Mouse (Mus musculus): ENCODE results near the gene Tbcd.

DNA sequence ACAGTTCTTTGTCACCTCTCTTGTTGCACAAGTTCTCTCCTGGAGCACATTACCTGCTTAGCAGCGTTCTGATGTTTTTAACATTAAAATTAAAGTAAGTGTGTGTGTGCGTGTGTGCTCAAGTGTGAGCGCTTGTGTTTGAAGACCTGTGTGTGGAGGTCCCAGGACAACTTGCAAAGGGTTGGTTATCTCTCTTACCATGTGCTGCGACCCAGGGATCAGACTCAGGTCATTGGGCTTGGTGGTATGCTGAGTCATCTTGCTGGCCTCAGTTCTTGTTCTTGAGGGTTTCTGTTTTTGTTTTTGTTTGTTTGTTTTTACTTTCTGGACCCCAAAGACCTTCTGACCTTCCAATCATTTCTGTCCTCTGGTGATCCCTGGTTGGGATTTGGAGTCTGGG is 96.2 kb downstream of the Tbcd start:
- TF ChIP-seq CTCF (IDR thresholded peaks at IDR 0.05; ENCODE audit: borderline replicate concordance, control insufficient read depth, extremely low read depth, insufficient read depth, low read length, poor library complexity) (no peak), POLR2A (IDR thresholded peaks at IDR 0.05; ENCODE audit: control insufficient read depth, extremely low read depth, insufficient read depth, low read length, poor library complexity) (no peak)

Data from thymus, adult 2 months (tissue).